Mouse (Mus musculus) heart, embryonic 14.5 days (tissue): ENCODE data around the gene Pdss2. TPM values are rescaled to one million over a fixed set of nuclear protein-coding genes. Genes with fewer than 3 reads are reported as not detected.

ENCODE experiments used
- ATAC-seq: fragments of 200-750 bp; cut with Nextera tagmentation; 2 replicates; pipeline ENCODE4 v1.8.0; 2017; ENCODE audit warnings: low read depth, moderate TSS enrichment; ENCODE audit not compliant: insufficient number of reproducible peaks, insufficient read depth, low FRiP score
- H3K27ac ChIP-seq, 2 experiments: fragments of 200-500 bp in 1 of 2; fragments of 300-500 bp in 1 of 2; sonication (generic) in 1 of 2; replicated peaks in 1 of 2; 2 replicates each; pipeline ENCODE4 v1.5.1; 2012 to 2014; ENCODE audit warnings: low read depth in 2 of 2, low read length in 2 of 2, control low read depth in 1 of 2, mild to moderate bottlenecking in 1 of 2, mixed read lengths in 1 of 2; ENCODE audit not compliant: control insufficient read depth in 1 of 2, insufficient read depth in 1 of 2
- H3K27me3 ChIP-seq: fragments of 300-500 bp; sonication (generic); 2 replicates; pipeline ENCODE4 v1.6.1; 2014; ENCODE audit warnings: mild to moderate bottlenecking, low read length, control low read depth; ENCODE audit not compliant: control insufficient read depth, insufficient read depth
- H3K36me3 ChIP-seq: fragments of 300-500 bp; sonication (generic); 2 replicates; pipeline ENCODE4 v1.6.1; 2014; ENCODE audit warnings: mild to moderate bottlenecking, control low read depth, low read length, mixed read lengths; ENCODE audit not compliant: control insufficient read depth, insufficient read depth
- H3K4me1 ChIP-seq, 2 experiments: fragments of 200-500 bp in 1 of 2; fragments of 300-500 bp in 1 of 2; sonication (generic) in 1 of 2; 2 replicates each; pipeline ENCODE4 v1.6.1; 2012 to 2014; ENCODE audit warnings: low read length in 2 of 2, control low read depth in 1 of 2, mixed read lengths in 1 of 2; ENCODE audit not compliant: control insufficient read depth in 2 of 2, insufficient read depth in 2 of 2
- H3K4me2 ChIP-seq: fragments of 300-500 bp; sonication (generic); 2 replicates; pipeline ENCODE4 v1.6.1; 2014; ENCODE audit warnings: mild to moderate bottlenecking, low read length
- H3K4me3 ChIP-seq, 2 experiments: fragments of 200-500 bp in 1 of 2; fragments of 300-500 bp in 1 of 2; sonication (generic) in 1 of 2; 2 replicates each; pipeline ENCODE4 v1.5.1; 2012 to 2014; ENCODE audit warnings: low read length in 2 of 2, mild to moderate bottlenecking in 2 of 2, control low read depth in 1 of 2, low read depth in 1 of 2, moderate library complexity in 1 of 2; ENCODE audit not compliant: control insufficient read depth in 1 of 2, insufficient read depth in 1 of 2
- H3K9ac ChIP-seq: fragments of 300-500 bp; sonication (generic); 2 replicates; pipeline ENCODE4 v1.6.1; 2014; ENCODE audit warnings: mild to moderate bottlenecking, low read length
- H3K9me3 ChIP-seq: fragments of 300-500 bp; sonication (generic); 2 replicates; pipeline ENCODE4 v1.6.1; 2016; ENCODE audit warnings: low read length, control low read depth; ENCODE audit not compliant: control insufficient read depth
- WGBS: fragments of 180-500 bp; shearing (Covaris S2); extraction: QIAGEN DNeasy Blood & Tissue Kit; methylation state at CpG from one replicate; pipeline ENCODE4 v1.1.7; 2014; 5-methylcytosine and 5-hydroxymethylcytosine counted together
- polyA plus RNA-seq: library from polyadenylated mRNA; unstranded; fragments of >200 nt; fragmentation: Nextera tagmentation; extraction: Ambion mirVana; gene quantifications from 2 replicates; pipeline ENCODE4 v1.2.1, GENCODE M21; 2014

Gene Pdss2
- polyA plus RNA-seq, 1 experiment from 2014 or later, result 11.1 TPM

DNA sequence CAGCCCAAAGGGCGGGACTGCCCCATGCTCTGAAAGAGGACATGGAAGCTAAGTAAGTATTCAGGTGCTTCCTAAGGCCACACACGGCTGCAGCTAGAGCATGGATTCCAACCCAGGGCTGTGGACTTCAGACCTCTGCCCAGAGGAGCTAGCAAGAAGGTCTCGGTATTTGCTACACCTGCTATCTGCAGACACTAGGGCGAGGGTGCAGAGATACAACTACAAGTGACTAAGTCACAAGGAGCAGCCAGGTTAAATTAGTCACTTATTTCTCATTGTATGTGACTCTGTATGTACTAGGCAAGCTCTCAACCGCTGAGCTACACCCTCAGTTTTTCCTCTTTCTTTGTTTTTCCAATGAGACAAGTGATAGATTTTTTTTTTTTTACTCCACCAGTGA is 241.5 kb downstream of the Pdss2 start:
- Histone ChIP-seq H3K36me3 (no peaks in the 10 kb centered on the region), H3K4me2 (no peak overlapping the region), H3K9me3 (no peaks in the 10 kb centered on the region), H3K27ac (no peak overlapping the region), H3K4me1 (peaks cover 0 to 3% of the 10 kb centered on the region in 2 experiments; a peak in 1 of 4 replicates), H3K4me3 (no peak overlapping the region), H3K27me3 (no peaks in the 10 kb centered on the region), H3K9ac (no peak overlapping the region)
- WGBS, result 76% methylated on average over 5 of the region's 5 CpGs
- ATAC-seq, result no peak

DNA sequence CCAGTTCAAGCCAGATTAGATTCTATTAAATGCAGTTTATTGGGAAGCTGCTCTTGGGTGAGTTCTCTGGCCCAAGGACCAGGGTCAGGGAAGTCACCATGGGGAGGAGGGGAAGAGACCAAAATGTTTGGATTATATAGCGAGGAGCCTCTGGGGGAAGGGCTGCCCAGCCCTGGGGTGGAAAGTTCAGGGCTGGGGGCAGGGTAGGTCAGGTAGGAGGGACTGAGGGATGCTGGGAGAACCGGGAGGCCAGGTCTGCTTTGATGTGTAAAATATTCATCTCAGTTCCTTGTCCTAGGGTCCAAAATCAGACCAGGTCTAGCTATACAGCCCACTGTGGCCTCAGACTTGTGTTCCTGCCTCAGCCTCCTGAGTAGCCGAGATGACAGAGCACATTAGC is 241.9 kb downstream of the Pdss2 start:
- Histone ChIP-seq H3K4me1 (peaks cover 0 to 4% of the 10 kb centered on the region in 2 experiments; a peak in 1 of 4 replicates), H3K27me3 (no peaks in the 10 kb centered on the region), H3K36me3 (no peaks in the 10 kb centered on the region), H3K9ac (no peak overlapping the region), H3K27ac (no peak overlapping the region), H3K9me3 (no peaks in the 10 kb centered on the region), H3K4me3 (no peak overlapping the region), H3K4me2 (no peak overlapping the region)
- no peak; the same call in 1 of the 2 replicates for ATAC-seq
- WGBS, result 81% methylated on average over 3 of the region's 3 CpGs

DNA sequence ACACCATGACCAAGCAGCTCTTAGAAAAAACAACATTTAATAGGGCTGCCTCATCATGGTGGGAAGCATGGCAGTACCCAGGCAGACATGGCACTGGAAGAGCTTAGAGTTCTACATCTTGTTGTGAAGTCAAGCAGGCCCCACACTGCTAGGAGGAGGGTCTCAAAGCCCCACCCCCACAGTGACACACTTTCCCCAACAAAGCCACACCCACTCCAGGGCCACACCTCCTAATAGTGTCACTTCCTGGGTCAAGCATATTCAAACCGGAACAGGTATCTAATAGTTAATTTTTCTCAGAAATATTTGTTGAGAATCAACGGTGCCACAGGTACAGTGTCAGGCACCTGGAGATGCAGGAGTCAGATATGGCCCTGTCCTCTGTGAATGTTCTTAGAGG is 244.9 kb downstream of the Pdss2 start:
- Histone ChIP-seq H3K27me3 (no peaks in the 10 kb centered on the region), H3K9me3 (no peaks in the 10 kb centered on the region), H3K4me3 (no peak overlapping the region), H3K27ac (no peak overlapping the region), H3K36me3 (no peaks in the 10 kb centered on the region), H3K4me2 (no peak overlapping the region), H3K4me1 (peaks cover 0 to 4% of the 10 kb centered on the region in 2 experiments; a peak in 1 of 4 replicates), H3K9ac (no peak overlapping the region)
- 88% methylated on average over 2 of the region's 2 CpGs for WGBS
- ATAC-seq, result no peak

DNA sequence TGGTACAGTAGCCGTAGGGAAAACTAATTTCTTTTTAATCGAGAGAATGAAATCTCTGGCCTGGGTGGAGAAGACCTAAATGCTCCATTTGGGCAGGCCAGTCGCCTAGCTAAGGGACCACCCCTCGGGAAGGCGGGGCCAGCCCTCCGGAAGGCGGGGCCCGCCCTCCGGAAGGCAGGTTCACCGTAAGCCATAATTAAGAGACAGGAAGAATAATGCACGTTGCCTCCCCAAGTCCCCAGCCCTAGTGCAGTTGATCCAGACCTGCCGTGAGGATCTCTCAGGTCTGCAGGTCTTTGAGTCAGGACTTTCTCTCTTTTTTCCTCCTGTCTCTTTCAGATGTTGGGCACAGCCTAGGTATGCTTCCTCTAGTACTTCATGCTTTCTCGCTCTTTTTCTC is 246.4 kb downstream of the Pdss2 start:
- 27% methylated on average over 13 of the region's 13 CpGs for WGBS
- no peaks in the 10 kb centered on the region for H3K9me3 ChIP-seq
- no peaks in the 10 kb centered on the region for H3K27me3 ChIP-seq
- H3K36me3 ChIP-seq, result no peaks in the 10 kb centered on the region
- peaks cover 0 to 4% of the 10 kb centered on the region in 2 experiments; a peak in 1 of 4 replicates for H3K4me1 ChIP-seq
- no peak for ATAC-seq
- H3K9ac ChIP-seq, result no peak overlapping the region
- H3K27ac ChIP-seq, result no peak overlapping the region
- H3K4me2 ChIP-seq, result peak overlapping the region; percentile 37
- 0 out of 4 replicates have a peak overlapping the region, but pooled peaks have one; percentile 4 to 16 for H3K4me3 ChIP-seq

DNA sequence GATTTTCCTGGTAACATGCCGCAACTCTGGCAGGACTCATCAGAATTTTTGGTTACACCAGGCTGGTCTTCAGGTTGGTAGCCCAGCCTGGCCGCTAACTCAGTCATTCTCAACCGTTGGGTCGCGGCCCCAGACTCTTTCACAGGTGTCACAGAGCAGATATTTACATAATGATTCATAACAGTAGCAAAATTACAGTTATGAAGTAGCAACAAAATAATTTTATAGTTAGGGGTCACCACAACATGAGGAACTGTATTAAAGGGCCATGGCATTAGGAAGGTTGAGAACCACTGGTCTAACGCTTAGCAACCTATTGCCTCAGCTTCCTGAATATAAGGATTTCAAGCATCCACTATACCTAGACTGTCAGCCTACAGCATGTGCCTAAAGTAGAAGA is 247.0 kb downstream of the Pdss2 start:
- no peak for ATAC-seq
- H3K4me2 ChIP-seq, result no peak overlapping the region

DNA sequence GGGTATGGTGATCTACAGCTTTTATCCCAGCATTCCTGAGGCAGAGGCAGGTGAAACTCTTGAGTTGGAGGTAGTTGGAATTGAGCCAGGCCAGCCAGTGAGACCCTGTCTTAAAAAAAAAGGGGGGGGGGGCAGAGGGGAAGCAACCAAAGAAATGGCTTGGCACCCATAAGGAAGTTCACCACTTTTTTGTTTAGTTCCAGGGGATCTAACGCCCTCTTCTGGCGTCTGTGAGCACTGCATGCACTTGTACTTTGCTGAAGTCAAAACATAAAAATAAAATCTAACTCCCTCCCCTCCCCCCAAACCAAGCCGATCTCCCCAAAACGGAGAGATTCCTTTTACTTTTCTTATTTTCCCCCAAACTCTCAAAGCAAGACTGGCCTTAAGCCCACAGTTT is 254.1 kb downstream of the Pdss2 start:
- Histone ChIP-seq H3K27me3 (no peaks in the 10 kb centered on the region), H3K4me1 (peaks cover under 1 to 7% of the 10 kb centered on the region in 2 experiments; a peak in 3 of 4 replicates)
- 48% methylated on average over 4 of the region's 4 CpGs for WGBS

More for the DNA sequence above, 247.0 kb downstream of the Pdss2 start:
- Histone ChIP-seq H3K27ac (no peak overlapping the region), H3K4me1 (peaks cover 0 to 4% of the 10 kb centered on the region in 2 experiments; a peak in 1 of 4 replicates), H3K9ac (no peak overlapping the region), H3K9me3 (no peaks in the 10 kb centered on the region), H3K27me3 (no peaks in the 10 kb centered on the region), H3K36me3 (no peaks in the 10 kb centered on the region), H3K4me3 (no peak overlapping the region)
- WGBS, result 91% methylated on average over 6 of the region's 6 CpGs

DNA sequence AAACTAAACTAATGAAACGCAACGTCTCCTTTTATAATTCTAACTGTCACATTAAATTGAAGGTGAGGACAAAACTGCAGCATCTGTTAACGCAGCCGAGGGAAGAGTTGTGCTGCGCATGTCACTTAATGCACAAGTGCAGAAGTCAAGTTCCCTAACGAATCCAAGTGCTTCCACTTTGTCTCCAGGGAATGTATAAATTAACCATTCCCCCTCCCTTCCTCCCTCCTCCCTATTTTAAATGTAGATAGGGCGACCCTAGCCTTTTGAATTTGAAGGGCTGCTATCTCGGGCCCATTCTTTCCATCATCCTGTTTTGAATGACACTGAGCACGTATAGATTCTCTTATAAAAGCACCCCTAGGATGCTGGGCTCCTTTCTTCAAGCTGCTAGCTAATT is 256.2 kb downstream of the Pdss2 start:
- H3K4me1 ChIP-seq, result peaks cover 3 to 17% of the 10 kb centered on the region in 2 experiments; a peak in 3 of 4 replicates
- H3K27me3 ChIP-seq, result no peaks in the 10 kb centered on the region
- peak overlapping the region; percentile 96 for H3K4me2 ChIP-seq
- no peaks in the 10 kb centered on the region for H3K9me3 ChIP-seq
- H3K9ac ChIP-seq, result peak overlapping the region; percentile 95
- 0 out of 4 replicates have a peak overlapping the region, but pooled peaks of 1 of the 2 experiments have one; percentile 98 for H3K27ac ChIP-seq
- 8% methylated on average over 9 of the region's 9 CpGs for WGBS
- no peak for ATAC-seq
- H3K36me3 ChIP-seq, result no peaks in the 10 kb centered on the region
- H3K4me3 ChIP-seq, result peak overlapping the region; percentile 89 to 90; a peak in 3 of 4 replicates

More for the DNA sequence above, 254.1 kb downstream of the Pdss2 start:
- Histone ChIP-seq H3K27ac (no peak overlapping the region), H3K36me3 (no peaks in the 10 kb centered on the region), H3K9ac (no peak overlapping the region), H3K9me3 (no peaks in the 10 kb centered on the region), H3K4me2 (no peak overlapping the region), H3K4me3 (no peak overlapping the region)
- ATAC-seq, result no peak
